Mouse (Mus musculus) forebrain, embryonic 14.5 days (tissue): ENCODE measurements at regions not wholly inside any gene's neighbourhood (a gene's known extent, or its start where the extent isn't known, plus 50 kb on each side); places are given as distances from the start of the nearest gene placed in this dataset.

Source experiments
- ATAC-seq: fragments of 200-750 bp; cut with Nextera tagmentation; 2 replicates; pipeline ENCODE4 v1.8.0; 2017; ENCODE audit warnings: mild to moderate bottlenecking, moderate library complexity
- DNase-seq: peaks from one replicate; pipeline ENCODE4 v3.0.0-alpha.2; 2015; ENCODE audit warnings: low spot score
- H3K27ac ChIP-seq: fragments of 300-500 bp; sonication (generic); 2 replicates; pipeline ENCODE4 v1.5.1; 2014; ENCODE audit warnings: low read depth, mild to moderate bottlenecking, control low read depth, low read length, moderate library complexity
- H3K27me3 ChIP-seq: fragments of 300-500 bp; sonication (generic); replicated peaks from 2 replicates; pipeline ENCODE4 v1.6.1; 2014; ENCODE audit warnings: low read length, control low read depth, mixed read lengths; ENCODE audit not compliant: control insufficient read depth, insufficient read depth
- H3K36me3 ChIP-seq: fragments of 300-500 bp; sonication (generic); 2 replicates; pipeline ENCODE4 v1.6.1; 2014; ENCODE audit warnings: low read length, control low read depth; ENCODE audit not compliant: control insufficient read depth, insufficient read depth
- H3K4me1 ChIP-seq: fragments of 300-500 bp; sonication (generic); 2 replicates; pipeline ENCODE4 v1.6.1; 2014; ENCODE audit warnings: antibody characterized with exemption, low read length, control low read depth; ENCODE audit not compliant: control insufficient read depth, insufficient read depth
- H3K4me2 ChIP-seq: fragments of 300-500 bp; sonication (generic); 2 replicates; pipeline ENCODE4 v1.6.1; 2014; ENCODE audit warnings: mild to moderate bottlenecking, control low read depth, low read length
- H3K4me3 ChIP-seq: fragments of 300-500 bp; sonication (generic); 2 replicates; pipeline ENCODE4 v1.5.1; 2014; ENCODE audit warnings: low read depth, low read length, control low read depth
- H3K9ac ChIP-seq: fragments of 300-500 bp; sonication (generic); 2 replicates; pipeline ENCODE4 v1.6.1; 2014; ENCODE audit warnings: mild to moderate bottlenecking, low read length, control low read depth, moderate library complexity
- H3K9me3 ChIP-seq: fragments of 300-500 bp; sonication (generic); replicated peaks from 2 replicates; pipeline ENCODE4 v1.6.1; 2016; ENCODE audit warnings: low read length, control low read depth, mixed read lengths; ENCODE audit not compliant: control insufficient read depth
- WGBS: fragments of 180-500 bp; shearing (Covaris S2); extraction: QIAGEN DNeasy Blood & Tissue Kit; methylation state at CpG from one replicate; pipeline ENCODE4 v1.1.7; 2014; 5-methylcytosine and 5-hydroxymethylcytosine counted together

DNA sequence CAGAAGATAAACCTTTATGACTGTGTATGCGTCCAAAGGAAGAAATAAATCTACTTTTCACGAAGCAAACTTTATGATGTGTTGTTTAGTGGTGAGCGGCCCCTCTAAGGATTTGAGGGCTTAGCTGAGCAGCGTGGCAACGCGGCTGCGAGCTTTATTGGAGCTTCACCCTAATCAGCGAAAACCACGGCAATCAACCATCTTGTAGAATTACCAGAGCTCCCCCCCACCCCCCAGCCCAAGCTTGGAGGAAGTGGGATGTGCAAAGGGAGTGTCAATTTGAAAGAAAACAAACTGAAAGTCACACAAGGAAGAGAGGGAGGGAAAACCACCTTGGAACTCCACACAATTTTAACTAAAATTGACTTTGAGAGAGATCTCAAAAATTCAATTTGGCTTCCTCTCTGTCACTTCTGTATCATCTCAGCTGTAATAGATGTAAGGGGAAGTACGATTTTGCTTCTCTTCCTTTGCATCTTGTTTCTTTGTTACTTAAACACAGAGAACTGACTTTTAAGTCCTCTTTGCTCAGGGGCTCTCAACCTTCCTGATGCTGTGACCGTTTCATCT lies 229.1 kb upstream of the Satb1 start:
- Histone ChIP-seq H3K27me3 (no peaks in the 10 kb centered on the region), H3K36me3 (no peaks in the 10 kb centered on the region), H3K27ac (no peak overlapping the region), H3K4me3 (no peak overlapping the region), H3K9ac (no peak overlapping the region), H3K9me3 (no peaks in the 10 kb centered on the region), H3K4me1 (no peaks in the 10 kb centered on the region), H3K4me2 (no peak overlapping the region)
- 84% methylated on average over 11 of the region's 11 CpGs for WGBS
- DNase-seq (no peak), ATAC-seq (no peak)

DNA sequence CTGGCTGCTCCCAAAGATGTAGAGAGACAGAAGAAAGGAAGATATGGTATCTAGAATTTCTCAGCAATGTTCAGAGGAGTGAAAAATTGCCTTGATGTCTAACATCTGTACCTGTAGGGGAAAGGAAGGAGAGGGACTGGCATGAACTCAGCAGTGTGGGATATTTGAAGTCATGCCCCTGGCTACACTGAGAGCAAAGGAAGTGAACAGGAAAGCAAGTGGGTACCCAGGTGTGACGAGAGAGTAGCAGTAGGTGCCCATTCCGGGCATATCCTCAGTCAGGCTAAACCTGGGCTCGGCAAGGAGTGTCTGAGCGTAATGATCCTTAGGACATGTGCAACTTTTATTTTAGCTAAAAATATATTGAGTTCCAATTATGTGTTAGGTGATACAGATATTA lies 203.4 kb upstream of the Satb1 start:
- Histone ChIP-seq H3K27ac (no peak overlapping the region), H3K4me2 (no peak overlapping the region), H3K9ac (no peak overlapping the region), H3K27me3 (no peaks in the 10 kb centered on the region), H3K9me3 (no peaks in the 10 kb centered on the region), H3K36me3 (no peaks in the 10 kb centered on the region), H3K4me3 (no peak overlapping the region), H3K4me1 (no peaks in the 10 kb centered on the region)
- DNase-seq (no peak), ATAC-seq (no peak)
- 94% methylated on average over 4 of the region's 4 CpGs for WGBS

DNA sequence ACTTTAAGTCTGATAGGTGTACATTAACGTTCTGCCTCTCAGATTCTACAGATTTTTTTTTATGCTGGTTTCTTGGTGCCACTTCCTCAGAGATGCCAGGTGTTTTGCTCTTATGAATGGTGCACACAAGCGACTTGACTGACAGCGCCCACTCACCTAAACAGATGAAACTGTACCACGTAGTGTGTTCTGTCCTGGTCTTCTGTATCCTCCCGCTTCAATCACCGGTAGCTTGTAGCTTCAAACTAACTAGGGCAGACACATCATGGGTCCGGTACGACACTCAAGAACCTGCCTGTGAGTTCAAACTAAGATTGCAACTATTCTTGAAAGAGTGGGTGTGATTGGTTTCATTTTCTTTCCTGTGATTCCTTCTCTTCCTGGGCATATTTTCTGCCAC lies 198.0 kb upstream of the Satb1 start:
- no peak for ATAC-seq
- H3K4me1 ChIP-seq: no peaks in the 10 kb centered on the region
- H3K36me3 ChIP-seq: no peaks in the 10 kb centered on the region
- no peak overlapping the region for H3K9ac ChIP-seq
- no peak overlapping the region for H3K4me3 ChIP-seq
- H3K9me3 ChIP-seq: no peaks in the 10 kb centered on the region
- no peak for DNase-seq
- H3K27me3 ChIP-seq: no peaks in the 10 kb centered on the region
- H3K4me2 ChIP-seq: no peak overlapping the region
- WGBS: 94% methylated on average over 8 of the region's 8 CpGs
- no peak overlapping the region for H3K27ac ChIP-seq

GRCm38 (mm10) chr17:51986920-51987319 lies 153.8 kb upstream of the Satb1 start:
- no peak for ATAC-seq

GRCm38 (mm10) chr17:51986212-51986611 lies 153.1 kb upstream of the Satb1 start:
- no peaks in the 10 kb centered on the region for H3K36me3 ChIP-seq
- H3K9ac ChIP-seq: no peak overlapping the region
- H3K4me1 ChIP-seq: no peaks in the 10 kb centered on the region
- no peaks in the 10 kb centered on the region for H3K9me3 ChIP-seq
- ATAC-seq: no peak
- 74% methylated on average over 14 of the region's 14 CpGs for WGBS
- H3K4me3 ChIP-seq: no peak overlapping the region
- H3K27me3 ChIP-seq: no peaks in the 10 kb centered on the region
- H3K4me2 ChIP-seq: no peak overlapping the region
- DNase-seq: no peak
- H3K27ac ChIP-seq: no peak overlapping the region

More at GRCm38 (mm10) chr17:51986920-51987319, 153.8 kb upstream of the Satb1 start:
- Histone ChIP-seq H3K27ac (no peak overlapping the region), H3K36me3 (no peaks in the 10 kb centered on the region), H3K9me3 (no peaks in the 10 kb centered on the region), H3K9ac (no peak overlapping the region), H3K27me3 (no peaks in the 10 kb centered on the region), H3K4me3 (no peak overlapping the region), H3K4me1 (no peaks in the 10 kb centered on the region), H3K4me2 (no peak overlapping the region)
- WGBS: 46% methylated on average over 8 of the region's 8 CpGs
- no peak for DNase-seq

GRCm38 (mm10) chr17:51979126-51979525 lies 146.0 kb upstream of the Satb1 start:
- no peaks in the 10 kb centered on the region for H3K4me1 ChIP-seq
- no peak overlapping the region for H3K27ac ChIP-seq
- DNase-seq: no peak
- no peak overlapping the region for H3K4me3 ChIP-seq
- H3K9ac ChIP-seq: no peak overlapping the region
- H3K27me3 ChIP-seq: no peaks in the 10 kb centered on the region
- 84% methylated on average over 2 of the region's 2 CpGs for WGBS
- no peaks in the 10 kb centered on the region for H3K9me3 ChIP-seq
- H3K4me2 ChIP-seq: no peak overlapping the region
- H3K36me3 ChIP-seq: no peaks in the 10 kb centered on the region
- ATAC-seq: no peak

DNA sequence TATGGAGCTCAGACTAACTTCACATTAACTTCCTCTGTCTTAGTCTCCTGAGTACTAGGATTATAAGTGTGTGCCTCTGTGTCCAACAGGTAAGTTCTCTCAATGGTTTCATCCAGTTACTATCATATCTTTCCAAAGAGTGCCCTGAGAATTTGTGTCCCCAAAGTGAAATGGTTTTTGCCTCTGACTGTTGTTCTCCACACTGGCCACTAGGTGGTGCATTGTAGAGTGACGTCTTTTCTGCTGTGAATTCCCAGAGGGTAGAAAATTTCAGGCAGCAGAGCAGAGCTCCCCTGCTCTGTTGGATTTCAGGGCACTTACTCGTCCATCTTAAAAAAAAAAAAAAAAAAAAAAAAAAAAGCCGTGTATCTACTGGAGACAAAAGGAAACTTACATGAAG lies 138.4 kb upstream of the Satb1 start:
- H3K9ac ChIP-seq: no peak overlapping the region
- no peak for ATAC-seq
- no peaks in the 10 kb centered on the region for H3K9me3 ChIP-seq
- no peaks in the 10 kb centered on the region for H3K4me1 ChIP-seq
- WGBS: 23% methylated on average over 3 of the region's 3 CpGs
- H3K4me3 ChIP-seq: no peak overlapping the region
- peak; percentile 13 for DNase-seq
- no peak overlapping the region for H3K4me2 ChIP-seq
- H3K27me3 ChIP-seq: no peaks in the 10 kb centered on the region
- no peak overlapping the region for H3K27ac ChIP-seq
- H3K36me3 ChIP-seq: no peaks in the 10 kb centered on the region

DNA sequence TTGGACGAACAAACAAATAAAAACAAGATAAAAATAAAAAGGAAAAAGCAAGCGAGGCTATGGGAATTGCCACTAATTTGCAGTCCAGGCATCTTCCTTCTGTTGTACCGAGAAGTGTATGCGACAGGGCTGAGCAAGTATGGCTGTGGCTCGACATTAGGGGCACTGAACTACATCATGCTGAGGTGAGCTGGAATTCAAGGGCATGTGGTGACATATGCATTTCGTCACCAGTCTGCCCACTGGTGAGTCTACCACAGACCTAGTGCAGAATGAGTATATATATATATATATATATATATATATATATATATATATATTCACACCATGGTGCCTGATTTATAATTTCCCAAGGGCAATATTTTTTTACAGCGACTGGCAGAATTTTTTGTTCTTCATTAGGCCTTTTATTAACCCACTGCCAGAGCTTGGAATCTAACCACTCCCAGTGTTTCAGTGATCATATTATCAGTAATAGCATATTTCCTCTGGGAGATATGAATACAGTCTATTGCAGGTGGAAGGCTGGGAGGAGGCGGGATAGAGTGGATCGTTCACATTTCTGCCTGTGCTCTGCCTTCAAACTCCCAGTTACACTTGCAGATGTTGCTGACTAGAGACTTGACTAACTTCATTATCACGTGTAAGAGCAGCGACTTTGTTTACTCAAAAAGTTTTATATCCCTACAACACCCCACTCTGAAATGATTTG lies 133.6 kb upstream of the Satb1 start:
- WGBS: 94% methylated on average over 11 of the region's 11 CpGs
- no peaks in the 10 kb centered on the region for H3K4me1 ChIP-seq
- ATAC-seq (no peak), DNase-seq (no peak)
- H3K4me3 ChIP-seq: no peak overlapping the region
- no peak overlapping the region for H3K4me2 ChIP-seq
- no peaks in the 10 kb centered on the region for H3K36me3 ChIP-seq
- H3K27me3 ChIP-seq: no peaks in the 10 kb centered on the region
- no peaks in the 10 kb centered on the region for H3K9me3 ChIP-seq
- no peak overlapping the region for H3K9ac ChIP-seq
- no peak overlapping the region for H3K27ac ChIP-seq

- DNase-seq (no peak), ATAC-seq (no peak)
- no peaks in the 10 kb centered on the region for H3K9me3 ChIP-seq
- H3K9ac ChIP-seq: no peak overlapping the region
- H3K36me3 ChIP-seq: no peaks in the 10 kb centered on the region
- no peaks in the 10 kb centered on the region for H3K27me3 ChIP-seq
- WGBS: 81% methylated on average over 12 of the region's 12 CpGs
- H3K4me3 ChIP-seq: no peak overlapping the region
- H3K27ac ChIP-seq: no peak overlapping the region
- no peak overlapping the region for H3K4me2 ChIP-seq
- H3K4me1 ChIP-seq: no peaks in the 10 kb centered on the region
Measured at GRCm38 (mm10) chr17:51962529-51963110, 129.5 kb upstream of the Satb1 start.
